Mouse (Mus musculus) ES-E14 (cell line): Measurements from ENCODE around the gene Thnsl2. TPM values are rescaled to one million over a fixed set of nuclear protein-coding genes. Genes with fewer than 3 reads are reported as not detected.
A peak's percentile ranks its signal among the peaks of the same experiment; 100 is the strongest.

Source experiments
- DNase-seq: peaks from one replicate; pipeline ENCODE4 v3.0.0-alpha.2; 2013; ENCODE audit warnings: low read depth, low spot score
- H3K27ac ChIP-seq: 2 replicates; pipeline ENCODE4 v1.5.1; 2012; ENCODE audit warnings: low read depth, mild to moderate bottlenecking, low read length, moderate library complexity, mixed read lengths; ENCODE audit not compliant: poor library complexity, insufficient read depth, severe bottlenecking
- H3K36me3 ChIP-seq: 2 replicates; pipeline ENCODE4 v1.6.1; 2012; ENCODE audit warnings: mild to moderate bottlenecking, low read length, moderate library complexity, mixed read lengths; ENCODE audit not compliant: control insufficient read depth, poor library complexity, insufficient read depth, severe bottlenecking
- H3K4me1 ChIP-seq, 2 experiments: fragments of 150-350 bp in 1 of 2; sonication (generic) in 1 of 2; 2 replicates each; pipeline ENCODE4 v1.6.1; 2012; ENCODE audit warnings: low read length in 2 of 2, mild to moderate bottlenecking in 1 of 2, mixed read lengths in 1 of 2; ENCODE audit not compliant: control insufficient read depth in 2 of 2, insufficient read depth in 2 of 2, poor library complexity in 1 of 2
- H3K4me3 ChIP-seq, 2 experiments: fragments of 150-350 bp in 1 of 2; sonication (generic) in 1 of 2; 2 replicates each; pipeline ENCODE4 v1.5.1; 2012; ENCODE audit warnings: low read length in 2 of 2, low read depth in 1 of 2, mild to moderate bottlenecking in 1 of 2, mixed read lengths in 1 of 2; ENCODE audit not compliant: insufficient read depth in 1 of 2, poor library complexity in 1 of 2, severe bottlenecking in 1 of 2
- H3K9ac ChIP-seq: 2 replicates; pipeline ENCODE4 v1.6.1; 2012; ENCODE audit warnings: low read depth, mild to moderate bottlenecking, low read length, mixed read lengths; ENCODE audit not compliant: poor library complexity, insufficient read depth, severe bottlenecking
- H3K9me3 ChIP-seq: fragments of 150-350 bp; sonication (generic); 2 replicates; pipeline ENCODE4 v1.6.1; 2012; ENCODE audit warnings: low read depth, mild to moderate bottlenecking, low read length; ENCODE audit not compliant: control insufficient read depth, insufficient read depth
- CHD2 ChIP-seq: IDR thresholded peaks from 2 replicates; pipeline ENCODE4 v1.6.1; 2014; ENCODE audit warnings: mild to moderate bottlenecking, low read depth, low read length, inconsistent platforms
- HCFC1 ChIP-seq: IDR thresholded peaks from 2 replicates; pipeline ENCODE4 v1.6.1; 2012; ENCODE audit warnings: low read length, inconsistent platforms, borderline replicate concordance; ENCODE audit not compliant: insufficient read depth
- MAFK ChIP-seq: IDR thresholded peaks from 2 replicates; pipeline ENCODE4 v1.6.1; 2014; ENCODE audit warnings: mild to moderate bottlenecking, low read depth, low read length, inconsistent platforms; ENCODE audit not compliant: insufficient read depth
- ZC3H11A ChIP-seq: IDR thresholded peaks from 2 replicates; pipeline ENCODE4 v1.6.1; 2012; ENCODE audit warnings: low read depth, mild to moderate bottlenecking, inconsistent platforms, low read length, borderline replicate concordance
- ZNF384 ChIP-seq: IDR thresholded peaks from 2 replicates; pipeline ENCODE4 v1.6.1; 2012; ENCODE audit warnings: low read depth, low read length, inconsistent platforms
- in situ Hi-C, 2 experiments: fragments of 600-800 bp; cut with MboI; formaldehyde crosslinking; loops; one replicate each; pipeline ENCODE4 v1.15.1; 2025; ENCODE audit warnings: low sequenced_read_pairs in 2 of 2, inconsistent platforms in 1 of 2; ENCODE audit not compliant: unreplicated experiment in 2 of 2
- total RNA-seq: library from RNA; depleted of rRNA; stranded (reverse); fragments of 300-350 nt; gene quantifications from 2 replicates; pipeline ENCODE4 v1.2.3, GENCODE M21; 2012

Thnsl2 gene
- total RNA-seq, 1 experiment, result 5.2 TPM

DNA sequence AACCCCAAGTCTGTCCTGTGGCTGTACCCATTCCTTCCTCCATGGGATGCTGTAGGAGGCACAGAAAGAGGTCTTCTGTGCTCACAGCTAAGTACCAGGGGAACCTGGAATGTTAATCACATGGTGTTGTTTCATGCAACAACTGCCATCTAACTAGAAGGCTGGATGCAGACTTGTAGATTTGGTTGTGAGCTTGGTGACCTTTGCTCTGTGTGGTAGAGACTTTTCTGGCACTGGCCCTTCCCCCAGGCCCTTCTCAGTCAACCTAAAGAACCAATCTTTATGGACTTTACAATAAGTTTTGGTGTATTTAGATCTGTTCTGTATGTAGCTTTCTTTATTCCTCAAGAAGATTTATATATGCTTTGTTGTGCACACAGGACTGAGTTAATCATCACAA lies 13.2 kb downstream of the Thnsl2 start:
- H3K9ac ChIP-seq, result no peak overlapping the region
- no peak overlapping the region for H3K4me3 ChIP-seq
- no peaks in the 10 kb centered on the region for H3K36me3 ChIP-seq
- no peak for DNase-seq
- no peak overlapping the region for H3K27ac ChIP-seq
- H3K4me1 ChIP-seq, result 0 out of 4 replicates have a peak, but pooled peaks cover 0 to 2% of the 10 kb centered on the region in 2 experiments
- TF ChIP-seq HCFC1 (no peak), ZNF384 (no peak)
- H3K9me3 ChIP-seq, result no peaks in the 10 kb centered on the region
- in situ Hi-C loops, result no loop called here

DNA sequence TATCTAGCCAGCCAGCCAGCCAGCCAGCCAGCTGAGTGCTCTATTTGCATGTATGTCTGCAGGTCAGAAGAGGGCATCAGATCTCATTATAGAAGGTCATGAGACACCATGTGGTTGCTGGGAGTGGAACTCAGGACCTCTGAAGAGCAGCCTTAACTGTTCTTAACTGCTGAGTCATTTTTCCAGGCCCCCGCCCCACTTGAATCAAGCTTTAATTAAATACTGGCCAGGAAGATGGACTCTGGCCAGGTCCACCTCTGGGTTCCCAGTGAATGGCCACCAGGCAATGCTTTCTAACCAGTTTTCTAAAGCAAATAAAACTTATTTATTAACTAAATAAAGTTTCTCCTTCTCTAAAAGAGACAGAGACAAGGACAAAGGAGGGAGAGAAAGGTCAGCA lies 14.0 kb downstream of the Thnsl2 start:
- Histone ChIP-seq H3K27ac (no peak overlapping the region), H3K36me3 (no peaks in the 10 kb centered on the region), H3K9ac (no peak overlapping the region), H3K4me3 (no peak overlapping the region), H3K9me3 (no peaks in the 10 kb centered on the region), H3K4me1 (0 out of 4 replicates have a peak, but pooled peaks cover 0 to 2% of the 10 kb centered on the region in 2 experiments)
- in situ Hi-C loops, result no loop called here
- no peak for DNase-seq
- TF ChIP-seq MAFK (no peak), ZC3H11A (no peak), CHD2 (no peak), ZNF384 (no peak), HCFC1 (no peak)

DNA sequence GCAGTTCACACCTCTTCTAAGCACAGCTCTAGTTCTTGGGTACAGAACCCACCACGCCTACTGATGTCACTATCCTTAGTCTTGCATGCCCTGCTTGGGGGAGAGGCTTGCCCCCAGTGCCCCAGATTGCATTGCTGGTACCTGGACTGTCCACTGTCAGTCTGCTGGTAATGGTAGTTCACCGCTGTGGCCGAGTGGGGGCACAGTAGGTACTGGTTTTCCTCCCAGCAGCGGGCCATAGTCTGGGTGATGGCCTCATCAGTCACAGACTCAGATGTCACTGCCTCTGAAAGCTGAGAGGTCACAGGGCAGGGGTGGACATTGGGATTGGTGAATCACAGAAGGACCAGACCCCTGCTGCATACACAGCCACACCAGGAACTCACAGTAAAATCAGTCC lies 15.2 kb downstream of the Thnsl2 start:
- in situ Hi-C loops, result no loop called here

DNA sequence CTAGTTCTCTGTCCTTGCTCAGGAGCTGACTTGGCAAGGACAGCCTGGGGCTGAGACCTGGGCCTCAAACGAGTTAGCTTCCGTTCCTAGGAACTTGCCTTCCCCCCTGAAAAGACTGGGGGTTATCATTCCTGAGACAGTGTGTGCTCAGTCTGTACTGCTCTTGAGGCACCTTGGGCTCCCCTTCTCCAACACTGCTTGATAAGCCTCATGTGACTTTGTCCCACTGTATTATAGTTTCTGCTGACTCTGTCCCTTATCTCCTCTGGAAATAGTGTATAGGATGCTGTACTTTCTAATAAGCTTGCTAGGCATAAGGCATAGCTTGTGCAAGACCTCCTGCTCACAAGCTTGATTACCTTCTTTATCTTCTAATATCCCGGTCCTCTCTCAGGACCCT lies 17.9 kb downstream of the Thnsl2 start:
- TF ChIP-seq HCFC1 (no peak), CHD2 (no peak), ZNF384 (no peak), MAFK (no peak), ZC3H11A (no peak)
- Histone ChIP-seq H3K9me3 (no peaks in the 10 kb centered on the region), H3K4me1 (no peaks in the 10 kb centered on the region), H3K36me3 (no peaks in the 10 kb centered on the region), H3K27ac (no peak overlapping the region), H3K4me3 (no peak overlapping the region), H3K9ac (no peak overlapping the region)
- no peak for DNase-seq
- in situ Hi-C loops, result no loop called here

More for the DNA sequence above, 15.2 kb downstream of the Thnsl2 start:
- no peak overlapping the region for H3K9ac ChIP-seq
- DNase-seq, result no peak
- H3K9me3 ChIP-seq, result no peaks in the 10 kb centered on the region
- H3K36me3 ChIP-seq, result no peaks in the 10 kb centered on the region
- no peak overlapping the region for H3K4me3 ChIP-seq
- H3K27ac ChIP-seq, result no peak overlapping the region
- TF ChIP-seq ZC3H11A (no peak), HCFC1 (no peak), MAFK (no peak), ZNF384 (no peak), CHD2 (no peak)
- 0 out of 4 replicates have a peak, but pooled peaks cover 0 to 1% of the 10 kb centered on the region in 2 experiments for H3K4me1 ChIP-seq

DNA sequence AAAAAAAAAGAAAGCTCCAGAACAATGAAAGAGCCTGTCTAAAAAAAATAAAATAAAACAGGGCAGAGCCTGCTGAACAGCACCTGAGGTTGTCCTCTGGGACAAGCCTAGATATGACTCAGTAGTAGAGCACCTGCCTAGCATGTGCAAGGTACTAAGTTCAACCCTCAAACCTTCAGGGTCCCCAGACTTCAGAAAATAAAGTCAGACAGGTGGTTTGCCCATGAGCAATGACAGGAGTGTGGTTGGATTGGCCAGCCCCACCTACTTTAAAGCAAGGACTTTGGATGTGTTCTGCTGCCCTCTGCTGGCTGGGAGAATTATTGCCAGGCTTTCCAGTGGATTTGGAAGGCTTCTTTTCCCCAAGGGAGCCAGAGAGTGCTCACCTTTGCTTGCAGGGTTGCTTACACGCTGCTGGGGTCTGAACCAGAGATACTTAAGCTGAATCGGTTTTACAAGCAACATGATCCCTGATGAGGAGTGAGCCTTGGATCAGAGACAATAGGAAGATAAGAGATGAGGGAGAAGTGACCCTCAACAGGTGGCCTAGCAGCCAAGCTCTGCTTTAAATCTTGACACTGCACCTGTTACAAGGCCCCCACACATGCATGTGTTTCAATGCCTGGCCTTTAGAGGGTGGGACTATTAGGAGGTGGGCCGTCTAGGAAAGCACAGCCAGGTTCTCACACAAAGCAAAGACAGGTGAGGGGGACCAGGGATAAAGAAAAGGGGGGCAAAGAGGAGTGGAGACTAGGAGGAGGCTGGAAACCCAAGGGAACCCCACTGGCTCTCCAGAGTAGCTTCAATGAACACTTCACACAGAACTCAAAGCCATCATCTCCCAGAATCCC lies 19.0 kb downstream of the Thnsl2 start:
- DNase-seq, result peak; percentile 87
- H3K9me3 ChIP-seq, result no peaks in the 10 kb centered on the region
- no peaks in the 10 kb centered on the region for H3K36me3 ChIP-seq
- in situ Hi-C loops, result no loop called here
- H3K27ac ChIP-seq, result no peak overlapping the region
- TF ChIP-seq MAFK (no peak), ZC3H11A (peak; percentile 89), ZNF384 (peak; percentile 88), CHD2 (no peak), HCFC1 (no peak)
- H3K9ac ChIP-seq, result no peak overlapping the region
- H3K4me3 ChIP-seq, result no peak overlapping the region
- H3K4me1 ChIP-seq, result no peaks in the 10 kb centered on the region
